Mouse (Mus musculus) C2C12 (cell line): ENCODE measurements at regions not wholly inside any gene's neighbourhood (a gene's known extent, or its start where the extent isn't known, plus 50 kb on each side); places are given as distances from the start of the nearest gene placed in this dataset.

Source experiments
- CEBPB ChIP-seq: IDR thresholded peaks from one replicate; pipeline ENCODE4 v1.6.1; 2011; ENCODE audit warnings: low read depth, mild to moderate bottlenecking, control low read depth, moderate library complexity
- CTCF ChIP-seq: IDR thresholded peaks from one replicate; pipeline ENCODE4 v1.5.1; 2011; ENCODE audit not compliant: control insufficient read depth, insufficient read depth, insufficient read length
- FOSL1 ChIP-seq: IDR thresholded peaks from one replicate; pipeline ENCODE4 v1.8.0; 2011; ENCODE audit warnings: mild to moderate bottlenecking, low read length; ENCODE audit not compliant: poor library complexity, insufficient read depth, severe bottlenecking
- MAX ChIP-seq: IDR thresholded peaks from one replicate; pipeline ENCODE4 v1.6.1; 2011; ENCODE audit warnings: mild to moderate bottlenecking, control low read depth
- MYOD1 ChIP-seq: IDR thresholded peaks from one replicate; pipeline ENCODE4 v1.6.1; 2011; ENCODE audit warnings: low read depth; ENCODE audit not compliant: control insufficient read depth, insufficient read length
- MYOG ChIP-seq: IDR thresholded peaks from one replicate; pipeline ENCODE4 v1.6.1; 2011; ENCODE audit not compliant: control insufficient read depth, insufficient read length; ENCODE audit errors: extremely low read depth
- USF1 ChIP-seq: IDR thresholded peaks from one replicate; pipeline ENCODE4 v1.6.1; 2011; ENCODE audit warnings: low read depth, mild to moderate bottlenecking, control low read depth, moderate library complexity

- TF ChIP-seq CTCF = no peak
- no peak for TF ChIP-seq MAX
- no peak for TF ChIP-seq USF1
- TF ChIP-seq MYOD1 = no peak
- TF ChIP-seq CEBPB = no peak
- no peak for TF ChIP-seq FOSL1
- no peak for TF ChIP-seq MYOG
These were observed 287.3 kb upstream of the Nfia start for GRCm38 (mm10) chr4:97485225-97485624.
